26 mouse cellular contexts compared by ENCODE assay signal in the genomic region with DNA sequence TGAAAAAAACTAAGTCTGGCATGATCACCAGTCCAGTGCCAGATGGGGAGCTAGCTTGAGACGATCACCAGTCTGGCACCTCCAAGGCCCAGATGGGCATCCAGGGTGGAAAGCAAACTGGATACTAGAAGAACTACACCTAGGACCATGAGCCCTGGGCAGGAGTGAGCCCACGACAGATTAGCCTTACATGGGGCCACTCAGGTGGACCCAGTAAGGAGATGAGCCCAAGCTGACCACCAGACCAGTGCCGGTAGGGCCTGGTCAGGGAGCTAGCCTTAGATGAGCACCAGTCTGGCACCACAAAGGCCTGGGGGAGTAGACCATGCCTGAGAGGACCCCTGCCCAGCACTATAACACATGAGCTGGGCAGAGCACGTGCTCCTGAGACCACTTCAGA. TPM values are rescaled to one million over a fixed set of nuclear protein-coding genes. Genes with fewer than 3 reads are reported as not detected.
DNase-seq lines count a peak whose midpoint lies in the region; ATAC-seq lines count a peak whose summit lies in the region.
"Had no signal": no experiment of that assay in that cellular context is flagged by ENCODE, and none has a peak within 500 bp of the region (broad histone marks: within the 10 kb centered on the region; RNA-seq: fewer than 3 reads in every experiment).

No protein-coding gene starts in this region.

- H3K4me2 ChIP-seq in hindbrain, embryonic 12.5 days (replicated peaks): no peak overlapping the region
- no peak overlapping the region for H3K4me2 ChIP-seq in hindbrain, embryonic 13.5 days
- H3K4me2 ChIP-seq in kidney, embryonic 15.5 days: no peak overlapping the region
- H3K4me2 ChIP-seq in midbrain, embryonic 15.5 days: no peak overlapping the region
- H3K4me2 ChIP-seq in midbrain, embryonic 14.5 days (ENCODE audit: low read length): no peak overlapping the region
- H3K4me2 ChIP-seq: heart, embryonic 12.5 days; limb, embryonic 13.5 days; liver, embryonic 13.5 days; lung, embryonic 14.5 days; neural tube, embryonic 12.5 days had no signal

- H3K27ac ChIP-seq in hindbrain, embryonic 12.5 days: no peak overlapping the region
- no peak overlapping the region for H3K27ac ChIP-seq in hindbrain, embryonic 13.5 days
- H3K27ac ChIP-seq in kidney, embryonic 15.5 days: no peak overlapping the region
- no peak overlapping the region for H3K27ac ChIP-seq in midbrain, embryonic 15.5 days
- no peak overlapping the region for H3K27ac ChIP-seq in midbrain, embryonic 14.5 days (replicated peaks; ENCODE audit: low read depth, low read length)
- H3K27ac ChIP-seq: limb, embryonic 13.5 days; liver, embryonic 13.5 days; neural tube, embryonic 12.5 days had no signal

- H3K9me3 ChIP-seq in hindbrain, embryonic 12.5 days (replicated peaks): no peaks in the 10 kb centered on the region
- no peaks in the 10 kb centered on the region for H3K9me3 ChIP-seq in hindbrain, embryonic 13.5 days
- no peaks in the 10 kb centered on the region for H3K9me3 ChIP-seq in kidney, embryonic 15.5 days (replicated peaks)
- H3K9me3 ChIP-seq in midbrain, embryonic 15.5 days: no peaks in the 10 kb centered on the region
- no peaks in the 10 kb centered on the region for H3K9me3 ChIP-seq in midbrain, embryonic 14.5 days (ENCODE audit: control insufficient read depth, low read length)
- H3K9me3 ChIP-seq: heart, embryonic 12.5 days; limb, embryonic 13.5 days; liver, embryonic 13.5 days; neural tube, embryonic 12.5 days had no signal

- H3K27me3 ChIP-seq in hindbrain, embryonic 12.5 days: no peaks in the 10 kb centered on the region
- H3K27me3 ChIP-seq in hindbrain, embryonic 13.5 days: no peaks in the 10 kb centered on the region
- no peaks in the 10 kb centered on the region for H3K27me3 ChIP-seq in kidney, embryonic 15.5 days
- H3K27me3 ChIP-seq in midbrain, embryonic 15.5 days (replicated peaks): no peaks in the 10 kb centered on the region
- no peaks in the 10 kb centered on the region for H3K27me3 ChIP-seq in midbrain, embryonic 14.5 days (ENCODE audit: control insufficient read depth, insufficient read depth, low read length)
- H3K27me3 ChIP-seq: heart, embryonic 12.5 days; limb, embryonic 13.5 days; liver, embryonic 13.5 days; neural tube, embryonic 12.5 days had no signal

- ATAC-seq in hindbrain, embryonic 12.5 days (ENCODE audit: low FRiP score): 0 out of 2 replicates have a peak, but pooled peaks have one; percentile 52
- ATAC-seq in hindbrain, embryonic 13.5 days (ENCODE audit: low FRiP score): no peak
- peak; percentile 25; the same call in 1 of the 2 replicates for ATAC-seq in kidney, embryonic 15.5 days (replicated peaks; ENCODE audit: low FRiP score)
- ATAC-seq in midbrain, embryonic 15.5 days (replicated peaks): peak; percentile 69; the same call in 1 of the 2 replicates
- no peak for ATAC-seq in midbrain, embryonic 14.5 days (ENCODE audit: low FRiP score, low TSS enrichment)
- 0 out of 2 replicates have a peak, but pooled peaks have one; percentile 14 for ATAC-seq in erythroid progenitor cell, adult 5-6 weeks (replicated peaks; ENCODE audit: low FRiP score, poor library complexity, severe bottlenecking)

- H3K4me1 ChIP-seq in hindbrain, embryonic 12.5 days: no peaks in the 10 kb centered on the region
- no peaks in the 10 kb centered on the region for H3K4me1 ChIP-seq in hindbrain, embryonic 13.5 days (replicated peaks)
- no peaks in the 10 kb centered on the region for H3K4me1 ChIP-seq in kidney, embryonic 15.5 days
- no peaks in the 10 kb centered on the region for H3K4me1 ChIP-seq in midbrain, embryonic 15.5 days
- H3K4me1 ChIP-seq in midbrain, embryonic 14.5 days (ENCODE audit: control insufficient read depth, insufficient read depth, low read length): no peaks in the 10 kb centered on the region
- H3K4me1 ChIP-seq: heart, embryonic 12.5 days; limb, embryonic 13.5 days; liver, embryonic 13.5 days; neural tube, embryonic 12.5 days had no signal

- no peak overlapping the region for H3K4me3 ChIP-seq in hindbrain, embryonic 12.5 days
- no peak overlapping the region for H3K4me3 ChIP-seq in hindbrain, embryonic 13.5 days
- H3K4me3 ChIP-seq in kidney, embryonic 15.5 days (replicated peaks): no peak overlapping the region
- no peak overlapping the region for H3K4me3 ChIP-seq in midbrain, embryonic 15.5 days
- no peak overlapping the region for H3K4me3 ChIP-seq in midbrain, embryonic 14.5 days (replicated peaks; ENCODE audit: low read depth, low read length)
- H3K4me3 ChIP-seq: heart, embryonic 12.5 days; limb, embryonic 13.5 days; liver, embryonic 13.5 days; neural tube, embryonic 12.5 days had no signal

- WGBS in hindbrain, embryonic 12.5 days: 96% methylated on average over 4 of the region's 4 CpGs
- WGBS in hindbrain, embryonic 13.5 days: 88% methylated on average over 4 of the region's 4 CpGs
- WGBS in kidney, embryonic 15.5 days: 90% methylated on average over 4 of the region's 4 CpGs
- 92% methylated on average over 4 of the region's 4 CpGs for WGBS in midbrain, embryonic 15.5 days
- 94% methylated on average over 4 of the region's 4 CpGs for WGBS in midbrain, embryonic 14.5 days

- no peak for DNase-seq in kidney, postnatal 14 days
- DNase-seq in midbrain, embryonic 14.5 days: no peak
- DNase-seq in adrenal gland, adult 8-10 months: no peak
- DNase-seq: adrenal gland, adult 2 months; cerebellum, adult 18-20 months; cerebellum, postnatal 14 days; gastrocnemius, postnatal 25 days; heart, adult 18-20 months; heart, postnatal 10 days; kidney, adult 8-10 months; kidney, postnatal 4 days; layer of hippocampus, adult 9-11 months; liver, embryonic 13.5 days; lung, embryonic 14.5 days; retina, postnatal 1 day; right cerebral cortex, postnatal 25 days; spleen, adult 18-20 months; thymus, postnatal 14 days had no signal

- H3K36me3 ChIP-seq in hindbrain, embryonic 12.5 days: peaks cover 29% of the 10 kb centered on the region
- H3K36me3 ChIP-seq in hindbrain, embryonic 13.5 days: no peaks in the 10 kb centered on the region; the same call in 1 of the 2 replicates
- peaks cover 62% of the 10 kb centered on the region for H3K36me3 ChIP-seq in kidney, embryonic 15.5 days
- H3K36me3 ChIP-seq in midbrain, embryonic 15.5 days (replicated peaks): no peaks in the 10 kb centered on the region
- no peaks in the 10 kb centered on the region for H3K36me3 ChIP-seq in midbrain, embryonic 14.5 days (ENCODE audit: control insufficient read depth, insufficient read depth, low read length)

- H3K9ac ChIP-seq in hindbrain, embryonic 12.5 days: no peak overlapping the region
- no peak overlapping the region for H3K9ac ChIP-seq in hindbrain, embryonic 13.5 days
- H3K9ac ChIP-seq in kidney, embryonic 15.5 days: no peak overlapping the region
- no peak overlapping the region for H3K9ac ChIP-seq in midbrain, embryonic 15.5 days
- no peak overlapping the region for H3K9ac ChIP-seq in midbrain, embryonic 14.5 days (replicated peaks; ENCODE audit: low read length)
- H3K9ac ChIP-seq: heart, embryonic 12.5 days; limb, embryonic 13.5 days; liver, embryonic 13.5 days; lung, embryonic 14.5 days; neural tube, embryonic 12.5 days had no signal

RNA-seq across cellular contexts. Expression of a gene that starts 44.6 kb away (rescaled TPM):
- 46.8 and 48.1 TPM in 2 replicates for polyA plus RNA-seq in hindbrain, embryonic 12.5 days (2016; fragmentation: Nextera tagmentation; extraction: Ambion mirVana)
- 14.7 and 16.2 TPM in 2 replicates for polyA plus RNA-seq in hindbrain, embryonic 13.5 days (2015; fragmentation: Nextera tagmentation; extraction: Ambion mirVana)
- 60.9 and 66.7 TPM in 2 replicates for polyA plus RNA-seq in kidney, embryonic 15.5 days (2015; fragmentation: Nextera tagmentation; extraction: Ambion mirVana)
- 7.8 and 9.6 TPM in 2 replicates for polyA plus RNA-seq in midbrain, embryonic 15.5 days (2015; fragmentation: Nextera tagmentation; extraction: Ambion mirVana)
- 6.1 and 16.9 TPM in 2 replicates for polyA plus RNA-seq in midbrain, embryonic 14.5 days (2014; fragmentation: Nextera tagmentation; extraction: Ambion mirVana)
- 188 and 294 TPM in 2 replicates for total RNA-seq in erythroid progenitor cell, adult 5-6 weeks (2015; ENCODE audit: low replicate concordance)
- 311 and 332 TPM in 2 replicates for total RNA-seq in erythroid progenitor cell, adult 5-6 weeks (2017; ENCODE audit: low replicate concordance)
- total RNA-seq in adrenal gland, adult 8-10 months (2022): 1 to 10 TPM; 2.6 to 7.0 (median 3.0) TPM

Comparison
In these comparisons a context has a peak if more than half of its experiments do, and no peak if none do; other contexts are left out.
1. ATAC-seq: peak in hindbrain, embryonic 12.5 days (single experiment), kidney, embryonic 15.5 days (single experiment), midbrain, embryonic 15.5 days (single experiment) and erythroid progenitor cell, adult 5-6 weeks (single experiment); none in hindbrain, embryonic 13.5 days (single experiment) and midbrain, embryonic 14.5 days (single experiment).